Mouse (Mus musculus) intestine, postnatal 0 days (tissue): Measurements from ENCODE around the gene Gnmt. TPM values are rescaled to one million over a fixed set of nuclear protein-coding genes. Genes with fewer than 3 reads are reported as not detected.

Source experiments
- ATAC-seq: fragments of 200-750 bp; cut with Nextera tagmentation; 2 replicates; pipeline ENCODE4 v1.8.0; 2017; ENCODE audit warnings: mild to moderate bottlenecking, moderate TSS enrichment, moderate library complexity
- H3K27ac ChIP-seq: fragments of 300-500 bp; sonication (generic); 2 replicates; pipeline ENCODE4 v1.5.1; 2014; ENCODE audit warnings: mild to moderate bottlenecking, low read depth, low read length, moderate library complexity
- H3K27me3 ChIP-seq: fragments of 300-500 bp; sonication (generic); replicated peaks from 2 replicates; pipeline ENCODE4 v1.6.1; 2014; ENCODE audit warnings: low read length, mixed read lengths; ENCODE audit not compliant: control insufficient read depth, insufficient read depth
- H3K36me3 ChIP-seq: fragments of 300-500 bp; sonication (generic); 2 replicates; pipeline ENCODE4 v1.6.1; 2014; ENCODE audit warnings: mild to moderate bottlenecking, moderate library complexity; ENCODE audit not compliant: control insufficient read depth, insufficient read depth
- H3K4me1 ChIP-seq: fragments of 300-500 bp; sonication (generic); replicated peaks from 2 replicates; pipeline ENCODE4 v1.6.1; 2014; ENCODE audit warnings: antibody characterized with exemption, low read length, mixed read lengths; ENCODE audit not compliant: control insufficient read depth, insufficient read depth
- H3K4me2 ChIP-seq: fragments of 300-500 bp; sonication (generic); replicated peaks from 2 replicates; pipeline ENCODE4 v1.6.1; 2014; ENCODE audit warnings: low read depth, mild to moderate bottlenecking, moderate library complexity
- H3K4me3 ChIP-seq: fragments of 300-500 bp; sonication (generic); 2 replicates; pipeline ENCODE4 v1.5.1; 2014; ENCODE audit warnings: low read depth, low read length
- H3K9ac ChIP-seq: fragments of 300-500 bp; sonication (generic); 2 replicates; pipeline ENCODE4 v1.6.1; 2014; ENCODE audit warnings: mild to moderate bottlenecking, low read depth, low read length
- H3K9me3 ChIP-seq: fragments of 300-500 bp; sonication (generic); 2 replicates; pipeline ENCODE4 v1.6.1; 2016; ENCODE audit warnings: mixed run types; ENCODE audit not compliant: control insufficient read depth
- CTCF ChIP-seq: sonication (generic); IDR thresholded peaks from 2 replicates; pipeline ENCODE4 v1.5.1; 2016; ENCODE audit warnings: low read depth, mild to moderate bottlenecking, control low read depth, antibody characterized with exemption, moderate library complexity
- WGBS: fragments of 180-500 bp; shearing (Covaris S2); extraction: QIAGEN DNeasy Blood & Tissue Kit; methylation state at CpG from one replicate; pipeline ENCODE4 v1.1.7; 2014; 5-methylcytosine and 5-hydroxymethylcytosine counted together
- polyA plus RNA-seq: library from polyadenylated mRNA; unstranded; fragments of >200 nt; fragmentation: Nextera tagmentation; extraction: Ambion mirVana; gene quantifications from 2 replicates; pipeline ENCODE4 v1.2.1, GENCODE M21; 2015

The Gnmt gene
- polyA plus RNA-seq, 1 experiment from 2014 or later: 0.48 TPM

- no peak for TF ChIP-seq CTCF
- ATAC-seq: no peak
- Histone ChIP-seq H3K4me1 (no peaks in the 10 kb centered on the region), H3K27me3 (no peaks in the 10 kb centered on the region), H3K27ac (no peak overlapping the region), H3K9ac (no peak overlapping the region), H3K4me2 (no peak overlapping the region), H3K9me3 (no peaks in the 10 kb centered on the region), H3K36me3 (no peaks in the 10 kb centered on the region), H3K4me3 (no peak overlapping the region)
- 82% methylated on average over 12 of the region's 12 CpGs for WGBS
These were observed 29.8 kb upstream of the Gnmt start for GRCm38 (mm10) chr17:46758753-46759152.

GRCm38 (mm10) chr17:46751794-46752556 lies 23.0 kb upstream of the Gnmt start, which contains the start of gene Cnpy3:
Cnpy3 (minus strand) TSS chr17:46752214.
- peak within 1 kb of the TSS; percentile 95 for H3K4me3 ChIP-seq
- no peaks in the 10 kb centered on the region; the same call in 1 of the 2 replicates for H3K4me1 ChIP-seq
- 0 out of 2 replicates have a peak, but pooled peaks cover 4% of the 10 kb centered on the region for H3K36me3 ChIP-seq
- peak; percentile 99 for ATAC-seq
- H3K4me2 ChIP-seq: peak within 1 kb of the TSS; percentile 82
- no peaks in the 10 kb centered on the region for H3K27me3 ChIP-seq
- H3K9me3 ChIP-seq: no peaks in the 10 kb centered on the region
- peak within 1 kb of the TSS; percentile 87 for H3K9ac ChIP-seq
- WGBS: 0% methylated on average over 58 of the region's 58 CpGs
- peak within 1 kb of the TSS; percentile 91 for H3K27ac ChIP-seq
- no peak for TF ChIP-seq CTCF

- H3K4me3 ChIP-seq: peak overlapping the region; percentile 95
- no peaks in the 10 kb centered on the region for H3K27me3 ChIP-seq
- 0 out of 2 replicates have a peak, but pooled peaks cover 8% of the 10 kb centered on the region for H3K36me3 ChIP-seq
- no peaks in the 10 kb centered on the region for H3K9me3 ChIP-seq
- no peak for TF ChIP-seq CTCF
- H3K9ac ChIP-seq: peak overlapping the region; percentile 87
- ATAC-seq: peak; percentile 25; the same call in 1 of the 2 replicates
- 22% methylated on average over 16 of the region's 16 CpGs for WGBS
- H3K27ac ChIP-seq: peak overlapping the region; percentile 91
- H3K4me2 ChIP-seq: peak overlapping the region; percentile 82
- H3K4me1 ChIP-seq: no peaks in the 10 kb centered on the region; the same call in 1 of the 2 replicates
These were observed 22.3 kb upstream of the Gnmt start for GRCm38 (mm10) chr17:46751056-46751793.

- no peak for ATAC-seq
- Histone ChIP-seq H3K4me1 (no peaks in the 10 kb centered on the region; the same call in 1 of the 2 replicates), H3K27me3 (no peaks in the 10 kb centered on the region), H3K4me2 (no peak overlapping the region), H3K27ac (no peak overlapping the region), H3K9ac (no peak overlapping the region), H3K9me3 (no peaks in the 10 kb centered on the region), H3K36me3 (peaks cover 13% of the 10 kb centered on the region; the same call in 1 of the 2 replicates), H3K4me3 (no peak overlapping the region)
- 87% methylated on average over 4 of the region's 4 CpGs for WGBS
- no peak for TF ChIP-seq CTCF
These were observed 21.6 kb upstream of the Gnmt start for GRCm38 (mm10) chr17:46750580-46750979.

- no peak for TF ChIP-seq CTCF
- WGBS: 75% methylated on average over 5 of the region's 5 CpGs
- Histone ChIP-seq H3K27me3 (no peaks in the 10 kb centered on the region), H3K27ac (no peak overlapping the region), H3K4me3 (no peak overlapping the region), H3K4me1 (no peaks in the 10 kb centered on the region; the same call in 1 of the 2 replicates), H3K4me2 (no peak overlapping the region), H3K9ac (no peak overlapping the region), H3K36me3 (peaks cover 23% of the 10 kb centered on the region; the same call in 1 of the 2 replicates), H3K9me3 (no peaks in the 10 kb centered on the region)
- ATAC-seq: no peak
These were observed 20.3 kb upstream of the Gnmt start for GRCm38 (mm10) chr17:46749282-46749681.

GRCm38 (mm10) chr17:46747806-46748205 lies 18.8 kb upstream of the Gnmt start:
- H3K27me3 ChIP-seq: no peaks in the 10 kb centered on the region
- H3K27ac ChIP-seq: no peak overlapping the region
- no peak overlapping the region for H3K9ac ChIP-seq
- WGBS: 83% methylated on average over 2 of the region's 2 CpGs
- no peak for TF ChIP-seq CTCF
- H3K4me1 ChIP-seq: no peaks in the 10 kb centered on the region; the same call in 1 of the 2 replicates
- peaks cover 37% of the 10 kb centered on the region for H3K36me3 ChIP-seq
- H3K9me3 ChIP-seq: no peaks in the 10 kb centered on the region
- no peak overlapping the region for H3K4me2 ChIP-seq
- no peak for ATAC-seq
- no peak overlapping the region for H3K4me3 ChIP-seq
